Mouse (Mus musculus) olfactory bulb, adult 2 months (tissue): ENCODE results near the gene Spata2.

ENCODE experiments used
- CTCF ChIP-seq: fragments of 200-500 bp; IDR thresholded peaks from 2 replicates; pipeline ENCODE4 v1.5.1; 2012; ENCODE audit warnings: low read depth, mild to moderate bottlenecking, low read length, moderate library complexity; ENCODE audit not compliant: insufficient read depth
- POLR2A ChIP-seq: fragments of 200-500 bp; IDR thresholded peaks from 2 replicates; pipeline ENCODE4 v1.6.1; 2012; ENCODE audit warnings: mild to moderate bottlenecking, low read depth, low read length, moderate library complexity; ENCODE audit not compliant: insufficient read depth

DNA sequence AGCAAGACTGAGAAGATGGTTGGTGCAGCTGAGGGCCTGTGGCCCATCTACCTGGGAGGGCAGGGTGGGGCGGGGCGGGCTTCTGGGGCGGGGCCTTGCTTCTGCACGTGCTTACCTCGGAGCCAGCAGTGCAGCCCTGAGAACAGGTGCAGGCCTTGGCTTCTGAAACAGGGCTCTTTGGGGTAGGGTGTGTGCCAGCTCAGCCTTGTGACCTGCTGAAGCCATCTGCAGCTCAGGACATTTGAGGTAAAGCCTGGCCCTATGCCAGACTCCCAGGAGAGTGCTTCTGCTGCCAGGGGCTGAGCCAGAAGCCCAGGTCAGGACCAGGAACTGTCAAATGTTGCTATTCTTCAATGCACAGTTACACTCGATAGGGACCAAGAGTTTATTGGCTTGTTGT, 21.1 kb downstream of the Spata2 start:
- TF ChIP-seq POLR2A (no peak), CTCF (no peak)
